Mouse (Mus musculus): ENCODE results near the gene Ndufaf5.
"Not testable (repeated sequence)": the region's sequence is repeated elsewhere in the genome, so short reads cannot be mapped to it uniquely, and the experiment has no call there.

Gene Ndufaf5

GRCm38 (mm10) chr2:140170127-140170802 is at the start of gene Ndufaf5, which contains the start of gene Esf1:
TSS of gene Ndufaf5 (plus strand) at chr2:140170649.
TSS of gene Esf1 (minus strand) at chr2:140170564.
- peak; percentile 96 for DNase-seq (ENCODE audit: low read depth, low spot score)

GRCm38 (mm10) chr2:140125516-140125915 is 44.9 kb upstream of the Ndufaf5 start:
- DNase-seq (ENCODE audit: low read depth, low spot score) = no peak

- not testable (repeated sequence) for DNase-seq (ENCODE audit: low read depth, low spot score)
Observed at GRCm38 (mm10) chr2:140151743-140152142, 18.7 kb upstream of the Ndufaf5 start, which contains the start of gene Gm17374. TSS of gene Gm17374 (plus strand) at chr2:140152043.

- no peak for DNase-seq (ENCODE audit: low read depth, low spot score)
Observed at GRCm38 (mm10) chr2:140159186-140159730, 11.2 kb upstream of the Ndufaf5 start.

- DNase-seq (ENCODE audit: low read depth, low spot score) = no peak
Observed at GRCm38 (mm10) chr2:140163351-140163854, 7.0 kb upstream of the Ndufaf5 start.

DNA sequence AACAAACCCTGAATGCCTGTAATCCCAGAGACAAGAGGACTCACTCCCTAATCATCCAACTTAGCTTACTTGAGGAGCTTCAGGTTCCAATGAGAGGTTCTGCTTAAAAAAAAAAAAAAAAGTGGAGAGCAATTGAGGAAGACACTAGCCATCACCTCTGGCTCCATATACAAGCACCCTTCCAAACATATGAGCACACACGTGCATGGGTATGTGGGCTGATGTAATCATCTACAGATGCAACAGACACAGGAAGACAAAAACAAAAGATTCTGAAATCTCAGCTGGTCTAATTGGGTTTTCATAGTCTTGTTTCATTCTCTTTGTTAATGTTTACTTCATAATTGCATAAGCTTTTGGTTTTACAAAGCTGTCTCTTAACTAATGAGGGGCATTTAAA is 1.4 kb upstream of the Ndufaf5 start:
- no peak for DNase-seq (ENCODE audit: low read depth, low spot score)

- no peak for DNase-seq (ENCODE audit: low read depth, low spot score)
Observed at GRCm38 (mm10) chr2:140170803-140171553, 529 bp downstream of the Ndufaf5 start.

- not testable (repeated sequence) for DNase-seq (ENCODE audit: low read depth, low spot score)
Observed at GRCm38 (mm10) chr2:140185685-140186210, 15.3 kb downstream of the Ndufaf5 start.

DNA sequence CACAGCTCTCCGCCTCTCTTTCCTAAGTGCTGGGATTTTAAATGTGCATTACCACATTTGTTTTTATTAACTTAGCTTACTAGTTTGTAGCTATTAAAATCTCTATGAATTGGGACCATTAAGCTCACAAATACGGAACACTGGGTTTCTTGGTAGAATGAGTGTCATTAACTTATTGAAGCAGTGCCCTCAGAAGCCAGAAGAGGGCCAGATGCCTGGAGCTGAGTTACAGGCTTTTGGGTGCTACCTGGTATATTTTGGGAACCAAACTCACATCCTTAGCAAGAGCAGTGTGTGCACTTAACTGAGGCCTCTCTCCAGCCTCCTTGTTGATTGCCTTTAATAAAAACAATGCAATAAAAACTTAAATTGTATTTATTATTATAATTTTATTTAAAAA is 30.3 kb downstream of the Ndufaf5 start:
- no peak for DNase-seq (ENCODE audit: low read depth, low spot score)

DNA sequence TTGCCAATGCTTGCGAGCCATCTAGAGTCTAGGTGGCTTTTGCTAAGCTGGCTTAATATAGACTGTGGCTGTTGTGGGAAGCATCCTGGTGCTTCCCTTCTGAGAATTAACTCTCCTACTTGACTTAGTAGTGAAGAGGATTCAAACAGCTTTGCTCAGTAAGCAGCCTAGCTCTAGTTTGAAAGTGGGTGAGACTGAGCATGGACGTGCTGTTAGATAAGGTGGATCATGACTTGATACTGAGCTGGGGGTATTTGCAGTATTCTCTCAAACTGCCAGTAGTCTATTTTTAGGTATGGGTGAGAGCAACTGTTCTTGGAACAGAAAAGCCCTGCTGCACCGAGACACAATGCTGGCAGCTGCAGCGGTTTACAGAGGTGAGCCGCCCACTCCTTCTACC is 32.1 kb downstream of the Ndufaf5 start:
- peak; percentile 24 for DNase-seq (ENCODE audit: low read depth, low spot score)

GRCm38 (mm10) chr2:140203756-140204155 is 33.3 kb downstream of the Ndufaf5 start:
- no peak for DNase-seq (ENCODE audit: low read depth, low spot score)

GRCm38 (mm10) chr2:140214519-140215027 is 44.1 kb downstream of the Ndufaf5 start:
- no peak for DNase-seq (ENCODE audit: low read depth, low spot score)

GRCm38 (mm10) chr2:140215415-140215814 is 45.0 kb downstream of the Ndufaf5 start:
- no peak for DNase-seq (ENCODE audit: low read depth, low spot score)

GRCm38 (mm10) chr2:140215965-140216364 is 45.5 kb downstream of the Ndufaf5 start:
- no peak for DNase-seq (ENCODE audit: low read depth, low spot score)

DNA sequence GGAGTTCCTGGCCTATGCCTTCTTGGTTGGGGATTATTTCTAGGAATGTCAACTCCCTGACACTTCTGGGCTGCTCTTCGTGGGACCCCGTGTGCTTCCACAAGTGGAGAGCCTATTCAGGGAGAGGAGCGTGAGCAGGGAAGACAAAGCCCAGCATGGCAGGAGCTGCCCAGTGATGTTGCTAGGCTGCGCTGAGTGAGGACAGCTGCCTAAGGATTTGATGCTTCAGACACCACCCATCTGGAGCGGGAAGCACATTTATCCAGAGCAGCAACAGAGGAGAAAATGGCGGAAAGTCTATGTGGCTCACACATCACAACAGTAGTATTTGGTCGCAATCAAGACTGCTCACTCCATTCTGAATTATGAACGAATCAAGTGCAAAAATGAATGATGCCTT is 49.9 kb downstream of the Ndufaf5 start:
- no peak for DNase-seq (ENCODE audit: low read depth, low spot score)

DNA sequence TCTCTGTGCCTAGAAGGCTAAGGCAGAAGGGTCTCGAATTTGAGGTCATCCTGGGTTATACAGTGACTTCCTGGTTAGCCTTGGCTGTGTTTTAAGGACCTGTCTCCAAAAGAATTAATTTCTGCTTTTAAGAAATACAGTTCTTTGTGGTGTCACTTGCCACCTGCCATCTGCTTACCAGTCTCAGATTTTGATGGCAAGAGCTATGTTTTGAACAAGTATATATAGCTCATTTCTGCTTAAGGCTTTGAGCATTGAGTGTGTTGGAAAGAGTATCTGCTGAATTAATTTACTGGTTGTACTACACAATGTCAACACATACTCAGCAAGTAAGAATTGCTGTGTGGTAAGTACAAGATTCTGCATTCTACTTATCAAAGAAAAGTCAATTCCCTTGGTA is 59.8 kb downstream of the Ndufaf5 start:
- DNase-seq (ENCODE audit: low read depth, low spot score) = no peak

DNA sequence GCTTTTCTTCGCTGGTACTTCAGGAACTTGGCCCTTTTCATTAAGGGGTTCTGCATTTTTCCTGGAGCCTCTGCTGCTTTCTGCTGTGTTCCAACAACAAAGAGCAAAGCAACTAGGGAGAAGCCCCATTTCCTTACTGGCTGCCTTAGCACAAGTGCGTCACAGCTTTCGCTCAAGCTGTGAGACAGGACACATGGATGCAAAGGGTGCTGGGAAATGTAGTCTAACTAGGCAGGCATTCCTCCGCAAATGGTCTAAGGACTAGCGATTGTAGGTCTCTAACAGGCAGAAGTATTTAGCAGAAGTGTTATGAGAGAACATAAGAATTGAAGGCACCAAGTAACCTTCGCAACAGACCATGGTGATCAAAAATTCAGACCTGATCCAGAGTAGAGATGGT is 66.8 kb downstream of the Ndufaf5 start:
- no peak for DNase-seq (ENCODE audit: low read depth, low spot score)

GRCm38 (mm10) chr2:140242398-140242797 is 71.9 kb downstream of the Ndufaf5 start:
- DNase-seq (ENCODE audit: low read depth, low spot score) = no peak

DNA sequence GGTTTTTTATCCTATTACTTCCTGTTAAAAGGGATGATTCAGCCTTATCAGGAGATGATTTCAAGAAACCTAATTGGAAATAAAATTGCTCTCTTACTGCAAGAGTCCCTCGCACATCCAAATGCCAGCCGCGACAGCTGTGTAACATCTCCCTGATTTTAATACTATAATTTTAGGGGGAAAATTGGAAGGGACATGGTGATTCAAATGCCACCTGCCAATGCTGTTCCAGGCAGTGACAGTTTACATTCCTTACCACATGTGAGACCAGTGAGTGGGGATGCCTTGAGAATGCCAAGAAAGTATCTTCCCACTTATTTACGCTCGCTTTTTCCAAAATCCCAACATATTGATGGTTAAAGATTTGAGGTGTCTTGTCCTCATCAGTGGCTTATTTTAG is 72.7 kb downstream of the Ndufaf5 start:
- no peak for DNase-seq (ENCODE audit: low read depth, low spot score)

Measured in skeletal muscle tissue, adult 2 months (tissue).